Mouse (Mus musculus) NIH3T3 (cell line): ENCODE measurements around the gene Ppt2.

ENCODE experiments used
- DNase-seq: peaks from one replicate; pipeline ENCODE4 v3.0.0-alpha.2; 2012; ENCODE audit warnings: low read depth

Gene Ppt2

GRCm38 (mm10) chr17:34586796-34587422 lies 41.4 kb downstream of the Ppt2 start:
- peak; percentile 93 for DNase-seq

DNA sequence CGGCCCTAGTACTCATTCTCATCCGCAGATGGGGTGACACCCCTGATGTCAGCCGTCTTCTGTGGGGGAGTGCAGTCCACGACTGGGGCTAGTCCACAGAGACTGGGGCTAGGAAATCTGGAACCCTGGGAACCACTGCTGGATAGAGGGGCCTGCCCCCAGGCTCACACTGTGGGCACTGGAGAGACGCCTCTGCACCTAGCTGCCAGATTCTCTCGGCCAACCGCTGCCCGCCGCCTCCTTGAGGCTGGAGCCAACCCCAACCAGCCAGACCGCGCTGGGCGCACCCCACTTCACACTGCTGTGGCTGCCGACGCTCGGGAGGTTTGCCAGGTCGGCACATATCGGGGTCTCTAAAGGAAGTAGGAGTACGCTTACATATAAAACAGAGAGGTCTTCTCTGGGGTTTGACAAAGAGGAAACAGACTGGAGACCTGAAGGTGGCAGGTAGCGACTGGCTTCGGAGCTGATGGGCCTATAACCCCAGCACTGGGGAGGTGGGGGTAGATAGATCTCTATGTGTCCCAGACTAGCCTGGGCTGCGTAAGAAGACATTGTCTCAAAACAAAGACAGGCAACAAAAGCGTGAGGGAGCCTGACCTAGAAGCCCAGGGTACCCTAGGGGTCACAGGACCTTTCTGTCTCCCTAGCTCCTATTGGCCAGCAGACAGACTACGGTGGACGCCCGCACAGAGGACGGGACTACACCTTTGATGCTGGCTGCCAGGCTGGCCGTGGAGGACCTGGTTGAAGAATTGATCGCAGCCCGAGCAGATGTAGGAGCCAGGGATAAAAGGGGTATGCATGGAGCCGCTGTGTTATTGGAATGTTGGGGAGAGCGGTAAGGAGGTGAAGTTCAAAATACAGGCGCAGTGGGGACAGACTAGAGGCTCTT lies 42.2 kb downstream of the Ppt2 start:
- DNase-seq: no peak

DNA sequence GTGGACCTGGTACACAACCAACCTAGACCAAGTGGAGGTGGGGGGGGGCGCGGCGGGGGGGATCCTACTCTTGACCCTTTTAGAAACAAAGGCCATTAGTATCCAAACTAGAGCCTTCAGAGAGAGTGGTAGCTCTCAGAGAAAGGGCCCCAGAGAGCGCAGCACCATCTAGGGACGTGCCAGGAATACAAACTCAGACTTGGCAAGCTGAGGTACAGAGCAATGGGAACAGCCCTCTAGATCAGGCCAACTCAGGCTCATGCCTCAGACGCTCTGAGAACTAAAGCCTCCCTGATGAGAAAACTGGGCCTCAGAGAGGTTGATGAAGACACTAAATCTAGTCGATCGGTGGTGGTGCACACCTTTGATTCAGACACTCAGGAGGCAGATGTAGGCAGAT lies 43.2 kb downstream of the Ppt2 start:
- no peak for DNase-seq

DNA sequence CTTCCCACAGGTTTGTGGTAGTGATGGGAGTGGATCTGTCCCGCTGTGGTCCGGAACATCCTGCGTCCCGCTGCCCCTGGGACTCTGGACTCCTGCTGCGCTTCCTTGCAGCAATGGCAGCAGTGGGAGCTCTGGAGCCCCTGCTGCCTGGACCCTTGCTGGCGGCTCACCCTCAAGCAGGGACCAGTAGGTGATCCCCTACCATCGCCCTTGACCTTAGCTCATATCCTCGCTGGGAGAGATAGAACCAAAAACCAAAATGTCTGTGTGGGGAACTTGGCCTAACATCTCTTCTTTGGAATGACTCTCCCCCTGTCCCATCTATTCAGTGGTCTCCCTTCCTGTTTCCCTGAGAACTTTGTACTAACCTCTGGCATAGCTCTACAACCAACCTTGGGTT lies 44.5 kb downstream of the Ppt2 start:
- DNase-seq: no peak

DNA sequence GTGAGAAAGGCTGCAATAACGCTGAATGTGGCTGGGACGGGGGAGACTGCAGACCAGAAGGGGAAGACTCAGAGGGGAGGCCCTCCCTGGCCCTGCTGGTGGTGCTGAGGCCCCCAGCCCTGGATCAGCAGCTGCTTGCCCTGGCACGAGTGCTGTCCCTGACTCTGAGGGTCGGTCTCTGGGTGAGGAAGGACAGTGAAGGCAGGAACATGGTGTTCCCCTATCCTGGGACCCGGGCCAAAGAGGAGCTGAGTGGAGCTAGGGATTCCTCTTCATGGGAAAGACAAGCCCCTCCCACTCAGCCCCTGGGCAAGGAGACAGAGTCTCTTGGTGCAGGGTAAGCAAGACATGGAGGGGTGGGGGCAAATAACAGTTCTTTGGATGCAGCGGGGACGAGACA lies 44.9 kb downstream of the Ppt2 start:
- DNase-seq: no peak

DNA sequence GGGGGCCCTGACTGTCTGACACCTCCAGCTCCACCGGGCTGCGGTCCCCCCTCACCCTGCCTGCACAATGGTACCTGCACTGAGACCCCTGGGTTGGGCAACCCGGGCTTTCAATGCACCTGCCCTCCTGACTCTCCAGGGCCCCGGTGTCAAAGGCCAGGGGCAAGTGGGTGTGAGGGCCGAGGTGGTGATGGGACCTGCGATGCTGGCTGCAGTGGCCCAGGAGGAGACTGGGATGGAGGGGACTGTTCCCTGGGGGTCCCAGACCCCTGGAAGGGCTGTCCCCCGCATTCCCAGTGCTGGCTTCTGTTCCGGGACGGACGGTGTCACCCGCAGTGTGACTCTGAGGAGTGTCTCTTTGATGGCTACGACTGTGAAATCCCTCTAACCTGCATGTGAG lies 45.8 kb downstream of the Ppt2 start:
- no peak for DNase-seq

GRCm38 (mm10) chr17:34578070-34578469 lies 50.2 kb downstream of the Ppt2 start:
- no peak for DNase-seq

- no peak for DNase-seq
Observed at GRCm38 (mm10) chr17:34576577-34576976, 51.7 kb downstream of the Ppt2 start.

GRCm38 (mm10) chr17:34572361-34572760 lies 55.9 kb downstream of the Ppt2 start:
- no peak for DNase-seq

DNA sequence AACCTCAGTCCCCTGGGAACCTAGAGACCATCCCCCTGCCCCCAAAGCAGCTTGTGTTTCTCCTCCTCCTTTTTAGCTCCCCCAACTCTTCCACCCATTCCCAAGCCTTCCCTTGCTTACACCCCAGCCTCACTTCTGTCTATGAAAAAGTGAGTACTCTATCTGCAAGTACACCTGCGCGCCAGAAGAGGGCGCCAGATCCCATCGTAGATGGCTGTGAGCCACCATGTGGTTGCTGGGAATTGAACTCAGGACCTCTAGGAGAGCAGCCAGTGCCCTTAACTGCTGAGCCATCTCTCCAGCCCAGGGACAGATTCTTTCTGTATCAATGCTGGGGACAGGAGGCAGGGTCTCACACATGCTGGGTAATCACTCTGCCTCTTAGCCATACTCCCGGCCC lies 56.4 kb downstream of the Ppt2 start:
- no peak for DNase-seq

DNA sequence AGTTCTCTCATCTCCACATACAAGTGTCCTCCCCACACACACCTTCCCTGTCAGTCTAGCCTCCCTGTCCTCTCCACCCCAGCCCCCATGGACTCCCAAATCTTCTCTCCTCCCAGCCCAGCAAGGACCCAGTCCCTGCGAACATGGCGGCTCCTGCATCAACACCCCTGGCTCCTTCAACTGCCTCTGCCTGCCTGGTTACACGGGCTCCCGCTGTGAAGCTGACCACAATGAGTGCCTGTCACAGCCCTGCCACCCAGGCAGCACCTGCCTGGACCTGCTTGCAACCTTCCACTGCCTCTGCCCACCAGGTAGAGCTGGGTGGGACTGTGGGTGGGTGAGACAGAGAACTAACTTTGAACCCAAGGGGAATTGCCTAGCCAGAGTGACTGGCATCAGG lies 58.4 kb downstream of the Ppt2 start:
- no peak for DNase-seq

DNA sequence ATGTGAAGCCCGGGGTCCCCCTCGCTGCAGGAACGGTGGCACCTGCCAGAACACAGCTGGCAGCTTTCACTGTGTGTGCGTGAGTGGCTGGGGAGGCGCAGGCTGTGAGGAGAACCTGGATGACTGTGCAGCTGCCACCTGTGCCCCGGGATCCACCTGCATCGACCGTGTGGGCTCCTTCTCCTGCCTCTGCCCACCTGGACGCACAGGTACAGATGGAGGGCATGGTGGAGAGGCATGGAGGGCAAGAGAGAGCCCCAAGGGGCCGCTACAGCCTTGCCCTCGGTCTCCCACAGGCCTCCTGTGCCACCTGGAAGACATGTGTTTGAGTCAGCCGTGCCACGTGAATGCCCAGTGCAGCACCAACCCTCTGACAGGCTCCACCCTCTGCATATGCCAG lies 59.9 kb downstream of the Ppt2 start:
- DNase-seq: no peak

GRCm38 (mm10) chr17:34567311-34567710 lies 61.0 kb downstream of the Ppt2 start:
- DNase-seq: no peak
